Mouse (Mus musculus) midbrain, embryonic 12.5 days (tissue): ENCODE data around the gene 2410002F23Rik. TPM values are rescaled to one million over a fixed set of nuclear protein-coding genes. Genes with fewer than 3 reads are reported as not detected.
"Not testable (repeated sequence)": the region's sequence is repeated elsewhere in the genome, so short reads cannot be mapped to it uniquely, and the experiment has no call there.

Experiments used
- ATAC-seq: fragments of 200-750 bp; cut with Nextera tagmentation; 2 replicates; pipeline ENCODE4 v1.8.0; 2017; ENCODE audit warnings: low read depth, moderate TSS enrichment, moderate library complexity; ENCODE audit not compliant: low FRiP score
- H3K27ac ChIP-seq: fragments of 300-500 bp; sonication (generic); replicated peaks from 2 replicates; pipeline ENCODE4 v1.5.1; 2016; ENCODE audit warnings: mild to moderate bottlenecking
- H3K27me3 ChIP-seq: fragments of 300-500 bp; sonication (generic); 2 replicates; pipeline ENCODE4 v1.6.1; 2016; ENCODE audit warnings: mild to moderate bottlenecking
- H3K36me3 ChIP-seq: fragments of 300-500 bp; sonication (generic); 2 replicates; pipeline ENCODE4 v1.6.1; 2016
- H3K4me1 ChIP-seq: fragments of 300-500 bp; sonication (generic); 2 replicates; pipeline ENCODE4 v1.6.1; 2016
- H3K4me2 ChIP-seq: fragments of 300-500 bp; sonication (generic); replicated peaks from 2 replicates; pipeline ENCODE4 v1.6.1; 2016; ENCODE audit warnings: mild to moderate bottlenecking, moderate library complexity
- H3K4me3 ChIP-seq: fragments of 300-500 bp; sonication (generic); 2 replicates; pipeline ENCODE4 v1.5.1; 2016; ENCODE audit warnings: mild to moderate bottlenecking
- H3K9ac ChIP-seq: fragments of 300-500 bp; sonication (generic); replicated peaks from 2 replicates; pipeline ENCODE4 v1.6.1; 2016; ENCODE audit warnings: mild to moderate bottlenecking, moderate library complexity
- H3K9me3 ChIP-seq: fragments of 300-500 bp; sonication (generic); 2 replicates; pipeline ENCODE4 v1.6.1; 2016; ENCODE audit warnings: mild to moderate bottlenecking
- WGBS: fragments of 180-500 bp; shearing (Covaris S2); methylation state at CpG from one replicate; pipeline ENCODE4 v1.1.7; 2016; 5-methylcytosine and 5-hydroxymethylcytosine counted together
- polyA plus RNA-seq: library from polyadenylated mRNA; unstranded; fragments of >200 nt; fragmentation: Nextera tagmentation; extraction: Ambion mirVana; gene quantifications from 2 replicates; pipeline ENCODE4 v1.2.1, GENCODE M21; 2016

2410002F23Rik gene
- polyA plus RNA-seq, 1 experiment from 2014 or later = 194 TPM

DNA sequence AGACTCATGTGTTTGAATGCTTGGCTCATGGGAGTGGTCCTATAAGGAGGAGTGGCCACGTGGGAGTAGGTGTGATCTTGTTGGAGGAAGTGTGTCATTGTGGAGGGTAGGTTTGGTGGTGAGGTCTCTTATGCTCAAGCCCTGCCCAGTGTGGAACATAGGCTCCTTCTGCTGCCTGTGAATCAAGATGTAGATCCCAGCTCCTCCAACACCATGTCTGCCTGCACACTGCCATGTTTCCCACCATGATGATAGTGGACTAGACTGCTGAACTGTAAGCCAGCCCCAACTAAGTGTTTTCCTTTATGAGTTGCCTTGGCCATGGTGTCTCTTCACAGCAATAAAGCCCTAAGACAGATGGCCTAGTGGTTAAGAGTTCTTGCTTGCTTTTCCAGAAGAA, 2.4 kb upstream of the 2410002F23Rik start:
- ATAC-seq = no peak
- 48% methylated on average over 1 of the region's 1 CpGs for WGBS

DNA sequence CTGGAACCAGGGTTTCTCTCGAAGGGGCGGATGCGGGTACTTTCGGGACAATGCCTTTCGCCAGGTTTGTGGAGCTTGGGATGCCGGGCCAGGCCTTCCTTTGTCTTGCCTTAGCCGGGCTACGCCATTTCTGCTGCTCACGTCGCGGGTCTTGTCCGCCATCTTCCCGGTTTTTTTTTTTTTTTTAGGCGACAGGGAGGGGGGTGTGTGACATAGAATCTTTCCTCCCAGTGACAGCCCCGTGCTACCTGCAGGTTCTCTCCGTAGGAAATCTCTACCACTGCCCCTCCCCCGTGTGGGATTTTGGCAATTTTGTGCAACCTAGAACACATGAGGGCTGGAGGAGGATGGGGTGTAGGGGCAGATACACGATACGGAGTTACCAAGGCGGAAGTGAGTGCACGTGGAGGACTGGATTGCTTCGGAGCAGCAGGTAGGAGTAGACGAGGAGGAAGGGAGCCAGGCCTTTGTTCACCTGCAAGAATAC, 505 bp downstream of the 2410002F23Rik start:
- Histone ChIP-seq H3K4me3 (peak overlapping the region; percentile 93), H3K9me3 (no peaks in the 10 kb centered on the region), H3K27ac (peak overlapping the region; percentile 87), H3K27me3 (no peaks in the 10 kb centered on the region), H3K4me2 (peak overlapping the region; percentile 80), H3K4me1 (peaks cover 20% of the 10 kb centered on the region), H3K36me3 (peaks cover 36% of the 10 kb centered on the region), H3K9ac (peak overlapping the region; percentile 95)
- WGBS = 0% methylated on average over 23 of the region's 23 CpGs
- ATAC-seq = peak; percentile 25

More for the DNA sequence above, 2.4 kb upstream of the 2410002F23Rik start:
- H3K36me3 ChIP-seq = peaks cover 9% of the 10 kb centered on the region
- H3K9me3 ChIP-seq = no peaks in the 10 kb centered on the region
- H3K27ac ChIP-seq = no peak overlapping the region
- no peak overlapping the region for H3K4me2 ChIP-seq
- no peak overlapping the region for H3K9ac ChIP-seq
- no peak overlapping the region for H3K4me3 ChIP-seq
- H3K27me3 ChIP-seq = 0 out of 2 replicates have a peak, but pooled peaks cover 5% of the 10 kb centered on the region
- H3K4me1 ChIP-seq = peaks cover 20% of the 10 kb centered on the region

DNA sequence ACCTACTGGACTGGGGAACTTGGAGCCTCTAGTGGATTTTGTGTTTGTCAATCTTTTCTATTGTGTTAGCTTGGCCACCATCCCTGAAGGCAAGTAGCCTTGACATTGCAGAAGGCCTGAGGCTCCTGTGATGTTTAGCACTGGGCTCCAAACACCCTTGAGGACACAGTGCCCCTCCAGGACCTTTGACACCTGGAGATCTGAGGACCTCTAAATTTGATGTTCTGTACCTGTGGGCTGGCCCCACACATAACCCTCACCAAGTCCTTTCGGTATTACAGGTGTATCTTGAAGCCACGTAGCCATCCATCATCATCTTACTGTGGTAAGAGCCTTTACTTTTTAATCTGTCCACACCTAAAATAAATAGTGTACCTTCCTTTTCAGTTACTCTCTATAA, 1.4 kb downstream of the 2410002F23Rik start:
- Histone ChIP-seq H3K9me3 (no peaks in the 10 kb centered on the region), H3K27ac (no peak overlapping the region), H3K4me1 (peaks cover 20% of the 10 kb centered on the region), H3K36me3 (peaks cover 46% of the 10 kb centered on the region), H3K4me2 (peak overlapping the region; percentile 80), H3K4me3 (peak overlapping the region; percentile 93), H3K27me3 (no peaks in the 10 kb centered on the region), H3K9ac (peak overlapping the region; percentile 95; the same call in 1 of the 2 replicates)
- no peak for ATAC-seq
- 96% methylated on average over 2 of the region's 2 CpGs for WGBS

DNA sequence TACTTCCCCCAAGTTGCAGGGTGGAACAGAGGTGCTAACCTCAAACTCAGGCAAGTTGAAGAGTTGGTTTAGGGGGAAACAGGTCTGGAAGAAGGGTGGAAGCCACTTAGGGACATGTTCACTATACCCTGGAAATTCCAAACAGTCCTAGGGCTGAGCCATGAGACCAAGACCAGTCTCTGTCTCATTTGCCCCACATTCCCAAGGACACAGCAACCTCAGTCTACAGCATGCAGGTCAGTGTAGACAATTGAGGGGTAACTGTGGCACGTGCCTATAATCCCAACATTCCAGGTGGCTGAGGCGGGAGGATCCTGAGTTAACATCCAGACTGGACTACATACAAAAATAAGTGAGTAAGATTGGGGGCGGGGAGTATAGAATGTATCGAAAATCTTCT, 2.7 kb downstream of the 2410002F23Rik start:
- 92% methylated on average over 4 of the region's 4 CpGs for WGBS
- no peak for ATAC-seq
- H3K27ac ChIP-seq = no peak overlapping the region
- no peaks in the 10 kb centered on the region for H3K27me3 ChIP-seq
- 0 out of 2 replicates have a peak overlapping the region, but pooled peaks have one; percentile 7 for H3K9ac ChIP-seq
- H3K4me3 ChIP-seq = no peak overlapping the region
- H3K4me2 ChIP-seq = no peak overlapping the region
- H3K36me3 ChIP-seq = peaks cover 57% of the 10 kb centered on the region
- H3K4me1 ChIP-seq = peaks cover 20% of the 10 kb centered on the region
- no peaks in the 10 kb centered on the region for H3K9me3 ChIP-seq

DNA sequence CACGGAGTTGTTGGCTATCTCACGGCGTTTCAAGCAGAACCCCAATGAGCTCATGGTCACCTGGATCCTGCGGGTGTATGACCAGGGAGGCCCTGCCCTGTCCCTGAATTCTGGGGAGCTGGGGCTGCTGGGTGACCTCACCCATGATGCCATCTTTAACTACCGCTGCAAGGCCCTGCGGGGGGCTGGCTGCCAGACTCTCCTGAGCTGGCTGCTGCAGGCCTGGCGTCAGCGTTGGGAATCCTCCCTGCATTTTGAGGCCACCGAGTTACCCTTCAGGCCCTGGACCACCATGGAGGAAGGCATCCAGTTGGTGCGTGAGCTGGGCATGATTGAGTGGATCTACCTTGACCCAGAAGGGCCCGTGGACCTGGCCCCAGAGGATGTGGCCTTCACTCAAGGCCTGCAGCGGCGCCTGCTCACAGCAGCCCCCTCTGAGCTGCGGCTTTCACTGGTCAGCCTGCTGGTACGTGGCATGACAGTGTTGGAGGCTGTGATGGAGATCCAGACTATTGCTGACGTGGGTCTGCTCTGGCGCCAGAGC, 4.3 kb downstream of the 2410002F23Rik start:
- peaks cover 60% of the 10 kb centered on the region for H3K36me3 ChIP-seq
- H3K27me3 ChIP-seq, H3K27ac ChIP-seq, H3K9me3 ChIP-seq, H3K9ac ChIP-seq, ATAC-seq, H3K4me3 ChIP-seq, H3K4me2 ChIP-seq: not testable (repeated sequence)
- H3K4me1 ChIP-seq = peaks cover 13% of the 10 kb centered on the region
- 92% methylated on average over 17 of the region's 17 CpGs for WGBS

DNA sequence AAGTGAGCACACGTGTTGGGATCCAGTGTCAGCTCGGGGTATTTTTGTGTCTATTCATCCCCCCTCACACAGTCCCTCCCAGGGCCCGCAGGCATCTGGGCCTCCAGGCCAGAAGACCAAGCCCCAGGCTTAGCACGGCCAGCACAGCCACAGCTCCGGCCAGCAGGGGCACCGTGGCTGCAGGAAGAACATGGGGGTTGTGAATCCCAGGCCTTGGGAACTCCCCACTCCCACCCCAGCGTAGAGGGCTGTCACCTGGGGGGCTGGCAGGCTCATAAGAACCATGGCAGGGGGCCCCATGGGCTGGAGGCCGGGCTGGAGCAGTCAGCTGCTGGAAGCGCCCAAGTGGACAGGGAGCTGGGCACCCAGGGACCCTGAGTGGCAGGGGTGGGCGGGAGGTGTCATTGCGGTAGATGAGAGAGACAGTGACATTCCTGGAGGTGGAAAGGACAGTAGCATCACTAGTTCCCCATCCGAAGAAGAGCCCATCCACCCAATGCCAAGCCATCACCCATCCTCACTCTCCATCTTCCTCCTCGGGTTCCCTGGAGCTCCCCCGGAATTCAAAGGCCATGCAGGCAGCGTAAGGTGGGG, 6.6 kb downstream of the 2410002F23Rik start:
- Histone ChIP-seq H3K27me3 (no peaks in the 10 kb centered on the region), H3K9me3 (no peaks in the 10 kb centered on the region), H3K27ac (no peak overlapping the region), H3K4me1 (peaks cover 7% of the 10 kb centered on the region), H3K9ac (no peak overlapping the region), H3K4me3 (no peak overlapping the region), H3K36me3 (peaks cover 66% of the 10 kb centered on the region), H3K4me2 (no peak overlapping the region)
- no peak for ATAC-seq
- 80% methylated on average over 15 of the region's 15 CpGs for WGBS

DNA sequence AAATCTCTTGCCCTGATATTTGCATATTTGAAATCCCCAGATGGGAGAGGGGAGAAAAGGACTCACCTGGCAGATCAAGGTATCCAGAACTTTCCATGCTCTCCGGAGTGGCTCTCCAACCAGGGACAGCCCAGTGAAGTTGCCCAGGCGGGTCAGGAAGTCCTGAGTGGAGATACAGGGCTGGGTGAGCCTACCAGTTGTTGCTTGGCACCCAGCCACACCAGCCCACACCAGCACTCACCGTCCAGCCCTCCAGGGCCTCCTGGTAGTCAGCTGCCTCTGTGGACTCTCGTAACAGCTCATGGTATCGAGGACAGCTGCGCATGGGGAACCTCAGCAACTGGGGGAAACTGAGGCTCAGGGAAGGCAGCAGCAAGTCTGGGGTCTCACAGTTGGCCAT, 8.4 kb downstream of the 2410002F23Rik start:
- Histone ChIP-seq H3K27ac (no peak overlapping the region), H3K4me2 (no peak overlapping the region), H3K4me1 (no peaks in the 10 kb centered on the region), H3K4me3 (no peak overlapping the region), H3K9ac (no peak overlapping the region), H3K27me3 (no peaks in the 10 kb centered on the region), H3K9me3 (no peaks in the 10 kb centered on the region), H3K36me3 (peaks cover 49% of the 10 kb centered on the region)
- WGBS = 86% methylated on average over 6 of the region's 6 CpGs
- ATAC-seq = no peak

DNA sequence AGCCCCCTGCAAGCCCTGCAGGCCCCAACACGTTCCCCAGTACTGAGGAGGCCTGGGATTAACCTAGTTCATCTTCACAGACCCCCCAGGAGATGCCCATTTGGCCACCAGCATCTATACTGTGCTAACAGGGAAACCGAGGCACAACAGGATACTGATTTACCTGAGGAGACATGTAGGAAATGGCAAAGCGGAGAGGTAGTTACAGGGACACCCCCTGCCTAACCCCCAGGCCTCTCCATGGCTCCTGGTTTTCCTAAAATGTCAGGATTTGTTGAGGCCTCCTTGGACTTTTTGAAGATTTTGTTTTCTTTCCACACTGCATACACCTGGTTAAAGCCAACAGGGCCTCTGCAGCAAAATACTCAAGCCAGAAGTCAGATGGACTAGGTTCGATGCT, 10.8 kb downstream of the 2410002F23Rik start, which contains the start of gene Acp4:
Acp4 (minus strand) TSS at position 101 of the 400 bp plus-strand sequence.
- Histone ChIP-seq H3K4me2 (no peak within 1 kb of the TSS), H3K27me3 (peaks cover 18% of the 10 kb centered on the region), H3K4me3 (no peak within 1 kb of the TSS), H3K36me3 (peaks cover 28% of the 10 kb centered on the region), H3K9ac (no peak within 1 kb of the TSS), H3K27ac (no peak within 1 kb of the TSS), H3K9me3 (no peaks in the 10 kb centered on the region), H3K4me1 (no peaks in the 10 kb centered on the region)
- 81% methylated on average over 4 of the region's 4 CpGs for WGBS
- no peak for ATAC-seq

DNA sequence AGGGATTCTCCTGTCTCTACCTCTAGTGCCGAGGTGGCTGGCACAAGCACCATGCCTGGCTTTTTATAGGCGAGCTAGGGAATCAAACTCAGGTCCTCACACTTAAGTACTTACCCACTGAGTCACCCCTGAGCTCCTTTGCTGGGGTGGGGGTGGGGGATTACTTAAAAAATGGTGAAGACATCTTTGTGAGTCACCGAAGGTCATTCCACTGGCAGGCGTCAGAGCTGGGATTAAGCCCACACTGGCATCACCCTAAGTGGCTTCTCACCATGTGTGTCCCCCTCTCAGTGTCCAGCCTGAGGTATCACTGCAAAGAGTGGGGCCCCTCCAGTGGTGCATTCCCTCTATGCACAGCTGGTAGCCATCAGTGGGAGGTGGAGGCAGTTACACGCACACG, 13.9 kb downstream of the 2410002F23Rik start:
- WGBS = 71% methylated on average over 6 of the region's 6 CpGs
- Histone ChIP-seq H3K9ac (no peak overlapping the region), H3K27ac (no peak overlapping the region), H3K36me3 (0 out of 2 replicates have a peak, but pooled peaks cover 6% of the 10 kb centered on the region), H3K4me3 (no peak overlapping the region), H3K4me1 (peaks cover 6% of the 10 kb centered on the region), H3K27me3 (peaks cover 35% of the 10 kb centered on the region), H3K4me2 (no peak overlapping the region), H3K9me3 (no peaks in the 10 kb centered on the region)
- no peak for ATAC-seq

DNA sequence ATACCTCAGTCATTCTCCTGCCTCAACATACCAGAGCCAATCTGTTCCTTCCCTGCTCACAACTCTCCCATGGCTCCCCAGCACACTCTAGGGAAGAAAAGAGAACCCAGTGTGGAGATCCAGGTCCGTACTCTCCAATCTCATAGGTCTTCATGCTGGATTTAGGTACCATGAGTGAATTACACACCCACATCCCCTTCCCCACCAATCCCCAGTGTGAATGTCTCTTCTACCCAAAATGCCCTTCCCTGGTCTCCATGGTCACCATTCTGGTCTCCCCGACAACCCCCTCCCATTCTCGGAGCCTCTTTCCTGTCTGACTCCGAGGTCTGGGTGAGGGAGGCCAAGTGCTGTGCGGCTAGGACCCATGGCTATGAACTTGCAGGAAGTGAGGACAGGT, 14.6 kb downstream of the 2410002F23Rik start, which contains the start of gene Gm15517:
Gm15517 (plus strand) TSS at position 301 of the 400 bp plus-strand sequence.
- Histone ChIP-seq H3K4me1 (peaks cover 6% of the 10 kb centered on the region), H3K9ac (no peak within 1 kb of the TSS; the same call in 1 of the 2 replicates), H3K27me3 (peaks cover 35% of the 10 kb centered on the region), H3K4me3 (no peak within 1 kb of the TSS), H3K27ac (no peak within 1 kb of the TSS), H3K36me3 (0 out of 2 replicates have a peak, but pooled peaks cover 6% of the 10 kb centered on the region), H3K4me2 (no peak within 1 kb of the TSS), H3K9me3 (no peaks in the 10 kb centered on the region)
- no peak for ATAC-seq
- 55% methylated on average over 5 of the region's 5 CpGs for WGBS

DNA sequence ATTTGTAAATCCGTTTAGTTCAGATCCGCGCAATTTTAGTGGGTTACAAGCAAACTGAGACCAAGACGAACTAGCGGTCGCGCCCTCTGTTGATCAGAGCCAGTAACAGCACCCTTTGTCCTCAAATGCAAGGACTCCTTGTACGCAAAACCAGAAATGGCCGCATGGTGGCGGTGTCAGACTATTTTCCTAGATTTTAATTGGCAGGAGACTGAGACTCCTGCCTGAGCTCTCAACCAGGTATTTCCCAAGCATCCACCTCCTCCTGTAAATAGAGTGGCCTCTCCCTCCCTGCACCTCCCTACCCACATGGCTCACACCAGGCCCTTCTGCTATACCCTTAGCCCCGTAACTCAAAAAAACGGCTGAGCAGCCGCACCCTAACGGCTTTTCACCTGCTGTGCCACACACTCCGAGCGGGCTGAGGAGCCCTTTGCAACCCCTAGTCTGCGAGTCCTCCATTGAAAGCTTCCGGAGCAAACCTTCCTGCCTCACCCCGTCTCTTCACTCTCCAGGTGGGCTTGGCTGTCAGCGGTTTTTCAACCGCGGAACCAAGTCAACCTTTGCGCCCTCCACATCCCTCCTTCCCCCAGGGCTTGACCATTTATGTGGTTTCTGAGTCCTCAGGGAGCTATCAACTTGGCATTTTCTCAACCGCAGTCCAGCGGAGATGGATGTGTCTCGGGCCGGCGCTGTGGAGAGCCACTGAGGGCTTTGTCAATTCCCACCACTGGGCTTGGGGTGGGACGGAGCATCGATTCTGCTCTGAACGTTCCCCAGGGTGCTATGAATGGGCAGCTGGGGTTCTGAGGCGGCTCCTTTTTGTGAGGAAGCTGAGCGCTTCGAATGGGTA, 16.5 kb downstream of the 2410002F23Rik start:
- Histone ChIP-seq H3K4me3 (peak overlapping the region; percentile 27), H3K27me3 (peaks cover 41% of the 10 kb centered on the region), H3K4me2 (peak overlapping the region; percentile 55), H3K27ac (peak overlapping the region; percentile 39; the same call in 1 of the 2 replicates), H3K9ac (peak overlapping the region; percentile 53), H3K4me1 (peaks cover 6% of the 10 kb centered on the region), H3K36me3 (no peaks in the 10 kb centered on the region), H3K9me3 (no peaks in the 10 kb centered on the region)
- peak; percentile 83 for ATAC-seq
- 2% methylated on average over 34 of the region's 34 CpGs for WGBS

DNA sequence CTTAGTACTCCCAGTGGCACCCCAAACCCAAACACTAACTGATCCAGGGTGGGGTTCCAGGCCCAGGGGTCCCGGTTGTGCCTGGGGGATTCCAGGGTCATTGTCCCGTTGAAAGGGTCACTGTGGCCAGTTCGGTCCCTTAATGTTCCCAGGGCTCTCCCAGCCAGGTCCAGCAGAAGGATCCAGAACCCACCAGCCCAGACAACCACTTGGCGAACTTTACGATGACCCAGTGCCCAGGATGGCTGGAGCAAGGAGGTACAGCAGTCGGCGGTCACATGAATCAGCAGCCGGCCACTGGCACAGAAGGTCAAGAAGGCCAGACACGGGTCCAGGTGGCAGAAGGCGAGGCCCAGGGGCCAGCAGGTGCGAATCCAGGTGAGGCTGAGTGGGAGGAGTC, 21.6 kb downstream of the 2410002F23Rik start:
- no peak overlapping the region for H3K4me3 ChIP-seq
- no peak overlapping the region for H3K9ac ChIP-seq
- peaks cover 33% of the 10 kb centered on the region for H3K27me3 ChIP-seq
- peaks cover 3% of the 10 kb centered on the region for H3K4me1 ChIP-seq
- H3K27ac ChIP-seq = no peak overlapping the region
- no peaks in the 10 kb centered on the region for H3K36me3 ChIP-seq
- no peak overlapping the region for H3K4me2 ChIP-seq
- no peak for ATAC-seq
- H3K9me3 ChIP-seq = no peaks in the 10 kb centered on the region
- 84% methylated on average over 11 of the region's 11 CpGs for WGBS
